Mouse (Mus musculus) G1E (cell line): ENCODE data around the gene Trim69. TPM values are rescaled to one million over a fixed set of nuclear protein-coding genes. Genes with fewer than 3 reads are reported as not detected.

Experiments used
- ATAC-seq: 2 replicates; pipeline ENCODE4 v1.8.0; 2016; ENCODE audit warnings: mild to moderate bottlenecking; ENCODE audit not compliant: insufficient number of reproducible peaks, poor library complexity, low FRiP score, severe bottlenecking; ENCODE audit errors: extremely low read depth
- DNase-seq: peaks from one replicate; pipeline ENCODE4 v3.0.0; 2012; ENCODE audit warnings: low spot score
- H3K27me3 ChIP-seq: 2 replicates; pipeline ENCODE4 v1.6.1; 2012; ENCODE audit warnings: mild to moderate bottlenecking, low read length, inconsistent platforms; ENCODE audit not compliant: insufficient read depth
- H3K36me3 ChIP-seq: replicated peaks from 2 replicates; pipeline ENCODE3; 2012; ENCODE audit warnings: mild to moderate bottlenecking, inconsistent platforms
- H3K4me1 ChIP-seq: 2 replicates; pipeline ENCODE4 v1.6.1; 2012; ENCODE audit warnings: low read depth, low read length, inconsistent platforms, mixed read lengths; ENCODE audit not compliant: insufficient read depth
- H3K4me3 ChIP-seq: 2 replicates; pipeline ENCODE4 v1.5.1; 2012; ENCODE audit warnings: low read depth, mild to moderate bottlenecking, inconsistent platforms, low read length, moderate library complexity, mixed read lengths
- H3K9me3 ChIP-seq: replicated peaks from 2 replicates; pipeline ENCODE4 v1.6.1; 2012; ENCODE audit warnings: inconsistent platforms
- CTCF ChIP-seq: IDR thresholded peaks from 2 replicates; pipeline ENCODE4 v1.5.1; 2012; ENCODE audit warnings: low read depth, low read length, inconsistent platforms, mixed read lengths
- GATA1 ChIP-seq: IDR thresholded peaks from 2 replicates; pipeline ENCODE4 v1.6.1; 2012; ENCODE audit warnings: borderline replicate concordance, low read length, inconsistent platforms, mixed read lengths
- GATA2 ChIP-seq: IDR thresholded peaks from 2 replicates; pipeline ENCODE4 v1.6.1; 2012; ENCODE audit warnings: low read depth, low read length, inconsistent platforms, borderline replicate concordance
- POLR2AphosphoS5 ChIP-seq: IDR thresholded peaks from 2 replicates; pipeline ENCODE4 v1.6.1; 2012; ENCODE audit warnings: low read depth, low read length, inconsistent platforms; ENCODE audit not compliant: insufficient replicate concordance
- TAL1 ChIP-seq: conservative IDR thresholded peaks from 2 replicates; pipeline ENCODE4 v1.6.1; 2012; ENCODE audit warnings: low read depth, low read length, inconsistent platforms, mixed read lengths
- polyA plus RNA-seq: library from polyadenylated mRNA; stranded (reverse); fragments of >175 nt; gene quantifications from 2 replicates; pipeline ENCODE4 v1.2.3, GENCODE M21; 2012
- total RNA-seq, 2 experiments: library from RNA; stranded (forward) in 1 of 2; stranded (reverse) in 1 of 2; fragments of 200-1000 nt in 1 of 2; fragments of >200 nt in 1 of 2; fragmentation: Nextera tagmentation in 1 of 2; gene quantifications; 2 replicates each; pipeline ENCODE4 v1.2.3; 2014 to 2017

Gene Trim69
- total and polyA plus RNA-seq, 3 experiments: not detected

- H3K36me3 ChIP-seq: peaks cover 49% of the 10 kb centered on the region
- ATAC-seq: no peak
Observed at GRCm38 (mm10) chr2:122149716-122150115, 10.8 kb upstream of the Trim69 start.

GRCm38 (mm10) chr2:122151221-122151620 is 9.3 kb upstream of the Trim69 start:
- no peak overlapping the region for H3K4me3 ChIP-seq
- no peak for TF ChIP-seq CTCF
- TF ChIP-seq POLR2AphosphoS5: no peak
- DNase-seq: no peak
- no peaks in the 10 kb centered on the region for H3K27me3 ChIP-seq
- H3K4me1 ChIP-seq: peaks cover 77% of the 10 kb centered on the region
- no peaks in the 10 kb centered on the region for H3K9me3 ChIP-seq
- ATAC-seq: no peak
- H3K36me3 ChIP-seq: peaks cover 62% of the 10 kb centered on the region

More at GRCm38 (mm10) chr2:122149716-122150115, 10.8 kb upstream of the Trim69 start:
- no peak for DNase-seq
- H3K27me3 ChIP-seq: no peaks in the 10 kb centered on the region
- peaks cover 69% of the 10 kb centered on the region for H3K4me1 ChIP-seq
- H3K4me3 ChIP-seq: no peak overlapping the region; the same call in 1 of the 2 replicates
- H3K9me3 ChIP-seq: no peaks in the 10 kb centered on the region
- TF ChIP-seq GATA2 (no peak), POLR2AphosphoS5 (no peak), TAL1 (no peak), GATA1 (no peak), CTCF (no peak)

GRCm38 (mm10) chr2:122152850-122153249 is 7.7 kb upstream of the Trim69 start:
- Histone ChIP-seq H3K9me3 (no peaks in the 10 kb centered on the region), H3K27me3 (no peaks in the 10 kb centered on the region), H3K4me1 (peaks cover 70% of the 10 kb centered on the region), H3K36me3 (peaks cover 65% of the 10 kb centered on the region), H3K4me3 (no peak overlapping the region)
- no peak for DNase-seq
- TF ChIP-seq GATA1 (no peak), GATA2 (no peak), TAL1 (no peak), CTCF (no peak), POLR2AphosphoS5 (no peak)
- ATAC-seq: no peak

- Histone ChIP-seq H3K4me1 (peaks cover 65% of the 10 kb centered on the region), H3K9me3 (no peaks in the 10 kb centered on the region), H3K27me3 (no peaks in the 10 kb centered on the region), H3K4me3 (no peak overlapping the region), H3K36me3 (peaks cover 65% of the 10 kb centered on the region)
- no peak for ATAC-seq
- DNase-seq: no peak
- TF ChIP-seq POLR2AphosphoS5: no peak
- TF ChIP-seq CTCF: no peak
- no peak for TF ChIP-seq TAL1
- TF ChIP-seq GATA2: no peak
- TF ChIP-seq GATA1: no peak
Observed at GRCm38 (mm10) chr2:122153681-122154365, 6.7 kb upstream of the Trim69 start.

GRCm38 (mm10) chr2:122154479-122154878 is 6.0 kb upstream of the Trim69 start:
- TF ChIP-seq GATA2 (no peak), POLR2AphosphoS5 (peak; percentile 65; the same call in 1 of the 2 replicates)

GRCm38 (mm10) chr2:122155292-122155691 is 5.2 kb upstream of the Trim69 start:
- ATAC-seq: no peak
- no peak for DNase-seq
- no peaks in the 10 kb centered on the region for H3K9me3 ChIP-seq
- H3K36me3 ChIP-seq: peaks cover 58% of the 10 kb centered on the region
- H3K27me3 ChIP-seq: no peaks in the 10 kb centered on the region
- TF ChIP-seq POLR2AphosphoS5: 0 out of 2 replicates have a peak, but pooled peaks have one; percentile 73
- TF ChIP-seq GATA2: no peak
- no peak overlapping the region for H3K4me3 ChIP-seq
- H3K4me1 ChIP-seq: peaks cover 51% of the 10 kb centered on the region

More at GRCm38 (mm10) chr2:122154479-122154878, 6.0 kb upstream of the Trim69 start:
- no peak for ATAC-seq
- no peak for DNase-seq
- no peak overlapping the region for H3K4me3 ChIP-seq
- no peaks in the 10 kb centered on the region for H3K9me3 ChIP-seq
- peaks cover 59% of the 10 kb centered on the region for H3K4me1 ChIP-seq
- no peaks in the 10 kb centered on the region for H3K27me3 ChIP-seq
- H3K36me3 ChIP-seq: peaks cover 65% of the 10 kb centered on the region
